Mouse (Mus musculus) cerebral cortex, adult 2 months (tissue): ENCODE results near the gene Hmga2.

Experiments used
- WGBS: fragments of 180-500 bp; shearing (Covaris S2); methylation state at CpG from one replicate; pipeline ENCODE4 v1.1.7; 2018; 5-methylcytosine and 5-hydroxymethylcytosine counted together

Gene Hmga2

DNA sequence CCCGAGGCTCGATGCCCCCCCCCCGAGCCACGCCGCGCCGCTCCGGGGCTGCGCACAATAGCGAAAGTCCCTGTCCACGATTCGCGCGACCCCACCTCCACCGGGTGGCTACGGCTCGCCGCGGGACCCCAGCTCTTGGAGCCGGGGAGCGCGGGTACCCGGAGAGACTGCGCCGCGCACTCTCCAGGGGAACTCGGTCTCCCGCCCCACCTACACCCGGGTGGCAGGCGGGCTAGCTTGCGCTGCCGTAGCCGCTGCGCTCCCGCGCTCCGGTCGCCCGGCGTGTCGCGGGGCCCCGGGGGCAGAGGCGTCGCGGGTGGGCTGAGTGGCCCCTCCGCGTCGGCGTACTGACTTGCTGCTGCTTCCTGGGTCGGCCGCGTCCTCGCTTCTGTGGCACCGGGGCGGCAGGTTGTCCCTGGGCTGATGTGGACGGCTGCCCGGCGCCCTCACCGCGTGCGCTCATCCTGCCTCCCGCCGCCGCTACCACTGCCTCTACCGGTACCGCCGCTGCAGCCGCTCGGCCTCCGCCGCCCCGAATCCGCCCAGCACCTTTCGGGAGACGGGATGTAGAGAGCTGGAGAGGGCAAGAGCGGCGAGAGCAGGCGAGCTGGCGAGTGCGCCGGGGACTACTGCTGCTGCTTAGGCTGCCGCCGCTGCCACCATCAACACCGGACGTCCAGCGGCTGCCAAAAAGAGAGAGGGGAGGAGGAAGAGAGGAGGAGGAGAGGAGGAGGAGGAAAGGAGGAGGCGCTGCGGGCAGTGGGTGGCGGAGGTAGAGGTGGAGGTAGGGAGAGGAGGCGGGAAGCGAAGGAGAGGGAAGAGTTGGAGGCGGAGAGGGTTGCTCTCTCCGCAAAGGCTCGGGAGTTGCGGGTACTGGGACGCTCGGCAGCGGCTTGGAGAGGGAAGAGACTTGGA, at the start of gene Hmga2:
Gene Hmga2, minus strand, starts transcription at position 869 of the 915 bp plus-strand sequence.
- WGBS = under 1% methylated on average over 99 of the region's 99 CpGs

- WGBS = 90% methylated on average over 2 of the region's 2 CpGs
Measured at GRCm38 (mm10) chr10:120522959-120523358, 46.7 kb upstream of the Hmga2 start.

DNA sequence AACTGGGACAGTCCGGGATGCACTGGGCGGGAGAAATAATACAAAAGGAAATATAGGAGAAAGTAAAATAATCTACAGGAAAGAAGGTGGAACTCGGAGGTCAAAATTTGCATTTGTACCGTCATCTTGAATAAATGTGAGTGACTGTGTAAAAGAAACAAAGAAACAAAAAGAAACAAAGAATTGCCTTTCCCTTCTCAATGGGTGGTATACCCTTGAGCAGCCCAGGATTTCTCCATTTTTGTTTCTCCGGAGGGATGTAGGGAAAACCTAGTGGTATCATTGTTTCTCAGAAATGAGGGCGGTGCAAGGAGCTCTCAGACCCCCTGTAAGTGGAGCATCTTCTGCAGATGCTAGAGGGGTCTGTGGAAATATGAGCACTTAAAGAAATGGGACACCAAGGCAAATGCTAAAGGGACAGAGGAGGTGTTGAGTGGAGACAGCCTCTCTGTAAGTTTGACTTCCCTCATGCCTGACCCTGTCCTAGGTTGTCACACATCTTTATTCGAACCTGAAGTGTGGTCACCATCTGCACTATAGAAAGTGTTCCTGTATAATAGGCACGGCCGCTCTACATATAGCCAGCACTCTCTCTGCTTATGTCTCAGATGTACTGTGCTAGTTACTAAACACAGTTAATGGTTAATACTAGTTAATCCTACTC, 45.8 kb upstream of the Hmga2 start:
- 79% methylated on average over 9 of the region's 9 CpGs for WGBS

DNA sequence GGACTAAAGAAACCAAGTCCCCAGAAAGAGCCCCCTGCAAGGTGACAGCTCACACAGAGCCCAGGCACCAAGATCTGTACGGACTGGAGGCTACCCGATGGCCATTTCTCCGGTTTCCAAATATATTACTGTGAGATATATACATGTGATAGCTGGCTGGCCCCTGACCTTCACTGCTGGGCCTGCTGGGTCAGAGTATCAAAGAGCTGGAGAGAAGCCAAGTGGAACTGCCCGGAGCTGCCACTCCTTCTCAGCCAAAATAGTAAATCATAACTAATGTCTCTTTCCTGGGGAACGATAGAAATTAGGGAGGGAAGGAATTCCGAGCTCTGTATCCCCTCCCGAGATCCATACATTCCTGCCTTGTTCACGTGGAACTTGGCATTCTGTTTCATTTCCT, 40.0 kb upstream of the Hmga2 start:
- 77% methylated on average over 8 of the region's 8 CpGs for WGBS

DNA sequence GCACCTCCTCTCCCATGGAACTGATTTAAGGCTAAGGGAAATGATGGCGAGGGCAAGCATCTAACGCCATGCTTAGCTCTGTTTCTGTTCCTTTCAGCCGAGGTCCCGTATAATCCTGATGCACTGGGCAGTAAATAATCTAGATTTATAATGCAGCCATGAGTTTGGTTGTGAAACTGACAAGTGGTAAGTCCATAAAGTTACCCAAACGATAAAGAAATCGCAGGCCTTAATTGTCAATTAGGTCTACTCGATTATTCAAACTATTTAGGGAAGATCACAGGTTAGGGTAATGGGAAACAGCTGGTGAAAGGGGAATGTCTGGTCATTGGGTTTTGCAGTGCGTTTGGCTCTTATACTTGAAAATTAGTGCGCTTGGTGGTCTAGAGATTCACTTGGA, 37.5 kb upstream of the Hmga2 start:
- 68% methylated on average over 9 of the region's 9 CpGs for WGBS

DNA sequence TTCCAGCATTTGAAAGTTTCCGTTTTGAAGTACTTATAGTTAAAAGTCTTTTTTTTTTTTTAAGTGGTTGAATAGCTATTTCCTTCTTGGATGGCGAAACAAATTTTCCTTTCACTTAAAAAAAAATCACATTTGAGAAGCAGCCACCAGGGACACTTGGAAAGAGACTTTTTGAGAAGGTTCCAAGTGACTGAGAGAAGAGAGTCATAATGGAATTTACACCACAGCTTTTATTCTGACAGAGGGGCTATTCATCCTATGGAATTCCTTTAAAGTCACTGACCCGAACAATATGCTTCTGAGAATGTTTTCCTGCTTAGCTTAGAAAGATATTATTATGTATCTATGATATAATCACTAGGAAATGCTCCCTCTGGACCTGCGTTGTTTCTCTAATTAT, 36.7 kb upstream of the Hmga2 start:
- WGBS = 52% methylated on average over 4 of the region's 4 CpGs

GRCm38 (mm10) chr10:120512121-120512520, 35.9 kb upstream of the Hmga2 start:
- 94% methylated on average over 8 of the region's 8 CpGs for WGBS

DNA sequence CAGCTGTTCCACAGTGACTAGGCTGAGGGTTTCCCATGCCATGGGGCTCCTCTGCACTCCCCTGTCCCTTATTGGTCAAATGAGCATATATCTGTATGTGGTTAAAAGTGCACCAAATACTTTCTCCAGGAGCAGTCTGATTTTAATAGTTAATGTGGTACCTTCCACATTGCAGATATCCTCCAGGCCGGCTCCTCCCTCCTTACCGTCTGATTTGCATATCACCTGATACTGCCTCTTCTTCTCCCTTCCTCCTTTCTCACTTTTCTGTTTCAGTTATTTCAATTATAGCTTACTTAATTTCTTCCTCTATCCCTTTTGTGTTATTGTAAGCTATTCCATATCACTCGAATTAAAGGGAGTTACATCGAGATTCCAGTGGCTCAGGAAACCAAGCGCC, 27.7 kb upstream of the Hmga2 start:
- 91% methylated on average over 5 of the region's 5 CpGs for WGBS

- WGBS = 75% methylated on average over 9 of the region's 9 CpGs
Measured at GRCm38 (mm10) chr10:120500794-120501193, 24.5 kb upstream of the Hmga2 start.

GRCm38 (mm10) chr10:120494653-120495052, 18.4 kb upstream of the Hmga2 start:
- WGBS = 100% methylated on average over 1 of the region's 1 CpGs

GRCm38 (mm10) chr10:120491477-120491876, 15.2 kb upstream of the Hmga2 start:
- 87% methylated on average over 5 of the region's 5 CpGs for WGBS

DNA sequence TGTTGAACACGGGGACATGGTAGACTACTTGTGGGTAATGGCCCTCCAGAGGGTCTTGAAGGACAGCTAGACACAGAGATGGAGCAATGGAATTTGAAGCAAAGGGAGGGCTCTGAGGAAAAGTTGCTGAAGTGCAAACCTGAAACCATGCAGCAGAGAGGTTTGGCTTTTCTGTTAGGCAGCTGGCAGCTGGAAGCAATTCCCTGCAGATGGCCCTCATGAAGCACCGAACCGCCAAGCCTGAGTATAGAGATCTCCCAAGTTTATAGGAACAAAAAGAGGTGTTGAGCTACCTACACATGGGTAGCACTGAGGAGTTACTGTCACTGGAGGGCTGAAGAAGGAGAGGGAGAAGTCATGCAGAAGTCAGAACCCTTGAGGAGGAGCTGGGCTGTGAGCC, 13.3 kb upstream of the Hmga2 start:
- WGBS = 82% methylated on average over 3 of the region's 3 CpGs

DNA sequence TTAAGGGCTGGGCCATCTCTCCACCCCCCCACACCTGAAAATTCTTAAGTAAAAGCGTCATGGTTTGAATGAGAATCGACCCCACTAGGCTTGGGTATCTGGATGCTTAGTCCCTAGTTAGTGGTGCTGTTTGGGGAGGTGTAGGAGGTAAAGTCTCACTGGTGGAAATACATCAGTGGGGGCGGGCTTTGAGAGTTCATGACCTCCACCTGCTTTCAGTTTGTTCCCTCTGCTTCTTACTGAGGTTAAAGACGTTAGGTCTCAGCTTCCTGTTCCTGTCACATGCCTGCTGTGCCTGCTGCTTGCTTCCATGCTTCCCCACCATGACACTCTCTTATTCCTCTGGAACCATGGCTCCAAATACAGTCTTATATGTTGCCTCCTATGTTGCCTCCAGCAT, 12.3 kb upstream of the Hmga2 start:
- 87% methylated on average over 4 of the region's 4 CpGs for WGBS

GRCm38 (mm10) chr10:120487881-120488280, 11.6 kb upstream of the Hmga2 start:
- WGBS = 100% methylated on average over 1 of the region's 1 CpGs

DNA sequence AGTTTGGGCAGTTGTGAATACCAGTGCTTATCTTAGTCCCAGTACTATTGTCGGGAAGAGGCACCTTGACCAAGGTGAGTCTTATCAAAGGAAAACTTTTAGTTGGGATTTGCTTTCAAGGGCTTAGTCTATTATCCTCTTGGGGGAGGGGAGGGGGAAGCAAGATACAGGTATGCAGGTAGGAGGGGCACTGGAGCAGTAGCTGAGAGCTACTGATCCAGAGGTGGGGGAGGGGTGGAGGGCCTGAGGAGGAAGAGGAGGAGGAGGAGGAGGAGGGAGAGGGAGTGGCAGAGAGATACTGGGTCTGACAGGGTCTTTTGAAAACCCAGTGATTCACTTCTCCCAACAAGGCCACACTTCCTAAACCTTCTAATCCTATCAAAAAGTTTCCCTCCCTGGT, 9.2 kb upstream of the Hmga2 start:
- WGBS = 79% methylated on average over 1 of the region's 1 CpGs

- WGBS = 86% methylated on average over 4 of the region's 4 CpGs
Measured at GRCm38 (mm10) chr10:120484144-120484543, 7.9 kb upstream of the Hmga2 start.

GRCm38 (mm10) chr10:120478164-120478563, 1.9 kb upstream of the Hmga2 start:
- WGBS = 3% methylated on average over 16 of the region's 16 CpGs

DNA sequence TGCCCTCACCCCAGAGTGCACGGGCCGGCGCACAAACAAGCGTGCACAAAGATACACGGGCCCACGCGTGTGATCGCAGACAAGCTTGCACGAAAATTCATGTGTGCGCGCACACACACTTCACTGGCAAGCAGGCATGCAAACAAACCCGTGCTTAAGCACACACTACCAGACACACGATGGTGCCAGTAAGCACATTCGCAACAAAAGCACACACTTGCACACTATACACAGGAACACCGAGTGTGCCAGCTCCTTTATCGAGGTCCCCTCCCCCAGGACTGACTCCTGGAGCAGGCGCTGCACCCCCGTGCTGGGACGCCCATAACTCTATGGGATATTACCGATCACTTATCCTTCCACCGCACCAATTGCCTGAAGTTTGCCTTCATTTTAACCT, 1.2 kb upstream of the Hmga2 start:
- 2% methylated on average over 21 of the region's 21 CpGs for WGBS

DNA sequence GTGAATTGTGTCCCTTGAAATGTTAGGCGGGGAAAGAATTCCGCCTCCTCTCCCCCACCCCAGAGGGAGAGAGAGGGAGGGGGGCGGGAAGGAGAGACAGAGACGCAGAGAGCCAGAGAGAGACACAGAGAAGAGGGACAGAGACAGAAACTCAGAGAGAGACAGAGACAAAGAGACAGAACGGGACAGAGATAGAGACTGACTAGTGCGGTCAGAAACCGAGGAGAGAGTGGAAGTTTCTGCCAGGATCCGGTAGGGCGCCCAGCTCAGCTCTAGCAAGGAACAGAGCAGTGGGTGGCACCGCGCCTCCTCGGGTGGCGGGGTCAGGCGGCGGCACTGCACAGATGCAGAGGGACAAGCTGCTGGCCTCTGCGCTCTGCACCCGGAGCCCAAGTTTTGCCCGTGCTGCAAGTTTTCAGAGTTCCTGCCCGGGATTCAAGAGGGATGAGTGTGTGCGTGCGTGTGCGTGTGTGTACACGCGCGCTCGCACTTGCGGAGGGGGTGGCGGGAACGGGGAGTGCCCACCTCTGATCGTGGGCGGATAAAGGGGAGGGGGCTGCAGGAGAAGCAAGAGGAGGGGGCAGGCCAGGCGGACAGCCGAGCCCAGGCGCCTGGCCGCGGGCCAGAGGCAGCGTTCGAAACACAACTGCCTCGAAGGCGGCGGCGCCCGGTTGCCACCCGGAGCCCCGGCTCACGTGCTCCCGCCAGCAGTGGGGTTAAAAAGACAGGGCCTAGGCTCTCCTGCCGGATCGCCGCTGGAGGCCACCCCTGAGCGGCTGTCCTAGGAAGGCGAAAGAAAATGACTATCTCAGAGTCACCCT, 457 bp upstream of the Hmga2 start:
- WGBS = 1% methylated on average over 51 of the region's 52 CpGs

DNA sequence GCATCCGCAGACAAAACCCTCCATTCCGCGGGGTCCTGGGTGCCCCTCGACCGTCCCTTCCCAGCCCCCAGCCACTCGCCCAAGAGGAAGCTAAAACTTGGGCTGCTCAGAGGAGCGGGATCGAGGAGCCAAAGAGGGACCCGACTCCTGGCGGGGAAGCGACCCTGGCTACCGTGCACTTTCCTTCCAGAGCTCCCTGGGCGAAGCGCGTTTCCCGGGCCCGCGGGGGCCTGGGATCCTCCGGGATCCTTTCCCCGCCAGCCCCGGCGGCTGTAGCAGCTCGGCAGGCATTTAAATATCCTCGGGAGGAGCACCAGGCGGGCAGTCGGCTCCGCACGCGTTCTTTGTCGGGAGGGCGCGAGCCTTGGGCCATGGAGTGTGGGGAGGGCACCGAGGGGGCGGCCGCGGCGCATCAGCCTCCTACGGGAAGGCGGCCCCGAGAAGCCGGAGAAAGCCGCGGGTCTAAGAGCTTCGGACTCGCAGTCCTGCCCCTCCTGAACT, 1.2 kb downstream of the Hmga2 start:
- under 1% methylated on average over 45 of the region's 45 CpGs for WGBS

DNA sequence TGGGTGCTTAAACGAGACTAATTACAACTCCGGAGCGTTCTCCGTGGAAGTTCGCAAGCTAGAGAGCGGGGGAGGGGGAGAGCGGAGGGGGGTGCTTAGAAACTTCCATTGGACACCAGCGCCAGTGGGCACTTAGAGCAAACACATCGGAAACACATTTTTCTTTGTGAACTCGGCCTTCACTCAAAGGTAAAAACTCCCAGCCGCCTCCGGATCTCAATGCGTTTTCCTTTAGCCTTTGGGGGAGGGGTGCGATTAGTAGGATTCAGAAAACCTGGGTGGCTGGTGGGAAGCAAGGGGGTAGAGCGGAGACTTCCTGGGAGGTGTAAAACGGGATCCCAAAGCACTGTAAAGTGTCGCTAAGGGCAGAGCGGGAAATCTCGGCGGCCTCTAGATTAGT, 2.0 kb downstream of the Hmga2 start:
- WGBS = 2% methylated on average over 20 of the region's 20 CpGs

- WGBS = 60% methylated on average over 4 of the region's 4 CpGs
Measured at GRCm38 (mm10) chr10:120473218-120473617, 3.1 kb downstream of the Hmga2 start.
